Mouse (Mus musculus): ENCODE measurements at regions not wholly inside any gene's neighbourhood (a gene's known extent, or its start where the extent isn't known, plus 50 kb on each side); places are given as distances from the start of the nearest gene placed in this dataset.

DNA sequence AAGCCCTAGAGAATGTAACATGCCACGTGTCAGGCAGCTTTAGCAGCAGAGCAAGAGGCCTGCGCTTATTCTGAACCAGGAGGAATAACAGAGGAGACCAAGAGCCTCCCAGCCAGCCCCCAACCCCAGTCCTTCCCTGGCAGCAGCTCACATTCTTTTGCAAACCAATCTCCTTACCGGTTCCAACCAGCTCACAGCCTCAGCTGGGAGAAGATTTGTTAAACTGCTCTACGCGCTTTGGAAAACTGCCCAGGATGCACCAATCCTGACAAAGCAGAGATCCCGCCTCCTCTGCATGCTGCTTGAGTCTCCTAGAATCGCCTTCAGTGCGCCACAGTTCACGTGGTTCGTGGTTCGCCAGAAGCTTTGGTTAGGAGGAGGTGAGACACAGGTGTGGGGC, 51.8 kb downstream of the Gm9376 start:
- DNase-seq (ENCODE audit: low read depth, low spot score): peak; percentile 8

DNA sequence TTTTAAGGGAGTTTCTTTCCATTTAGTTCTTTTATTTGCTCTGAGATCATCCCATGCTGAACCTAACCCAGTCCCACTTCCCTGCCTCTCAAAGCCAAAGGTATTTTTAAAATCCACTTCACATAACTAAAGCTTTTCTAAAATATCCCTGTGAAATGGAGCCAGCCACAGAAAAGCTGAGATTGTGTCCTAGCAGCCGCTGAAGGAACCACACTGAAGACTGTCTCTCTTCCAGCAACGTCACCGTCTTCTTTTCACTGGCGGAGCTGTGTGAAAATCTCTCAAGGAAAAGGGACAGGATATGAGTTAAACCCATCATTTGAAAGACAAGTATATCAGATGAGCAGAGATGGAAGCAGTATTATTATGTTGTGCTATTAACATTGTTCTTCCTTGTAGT, 53.3 kb downstream of the Gm9376 start:
- no peak for DNase-seq (ENCODE audit: low read depth, low spot score)

DNA sequence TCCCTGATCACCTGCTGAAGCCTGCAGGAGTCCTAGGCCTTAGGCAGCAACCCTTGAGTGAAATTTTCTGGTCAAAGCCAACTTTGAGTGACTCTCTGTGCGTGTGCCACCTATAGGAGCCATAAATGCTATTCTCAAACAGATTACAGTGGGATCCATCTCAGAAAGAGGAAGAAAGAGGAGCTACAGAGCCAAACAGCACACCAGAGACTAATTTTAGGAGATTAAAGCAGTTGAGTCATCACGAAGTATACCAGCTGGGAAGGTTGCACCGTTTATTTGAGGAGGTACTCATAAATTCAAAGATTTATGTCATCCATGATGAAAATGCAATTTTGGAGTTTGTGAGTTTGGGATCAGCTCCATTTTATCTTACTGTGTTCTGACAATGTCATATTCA, 54.3 kb downstream of the Gm9376 start:
- no peak for DNase-seq (ENCODE audit: low read depth, low spot score)

DNA sequence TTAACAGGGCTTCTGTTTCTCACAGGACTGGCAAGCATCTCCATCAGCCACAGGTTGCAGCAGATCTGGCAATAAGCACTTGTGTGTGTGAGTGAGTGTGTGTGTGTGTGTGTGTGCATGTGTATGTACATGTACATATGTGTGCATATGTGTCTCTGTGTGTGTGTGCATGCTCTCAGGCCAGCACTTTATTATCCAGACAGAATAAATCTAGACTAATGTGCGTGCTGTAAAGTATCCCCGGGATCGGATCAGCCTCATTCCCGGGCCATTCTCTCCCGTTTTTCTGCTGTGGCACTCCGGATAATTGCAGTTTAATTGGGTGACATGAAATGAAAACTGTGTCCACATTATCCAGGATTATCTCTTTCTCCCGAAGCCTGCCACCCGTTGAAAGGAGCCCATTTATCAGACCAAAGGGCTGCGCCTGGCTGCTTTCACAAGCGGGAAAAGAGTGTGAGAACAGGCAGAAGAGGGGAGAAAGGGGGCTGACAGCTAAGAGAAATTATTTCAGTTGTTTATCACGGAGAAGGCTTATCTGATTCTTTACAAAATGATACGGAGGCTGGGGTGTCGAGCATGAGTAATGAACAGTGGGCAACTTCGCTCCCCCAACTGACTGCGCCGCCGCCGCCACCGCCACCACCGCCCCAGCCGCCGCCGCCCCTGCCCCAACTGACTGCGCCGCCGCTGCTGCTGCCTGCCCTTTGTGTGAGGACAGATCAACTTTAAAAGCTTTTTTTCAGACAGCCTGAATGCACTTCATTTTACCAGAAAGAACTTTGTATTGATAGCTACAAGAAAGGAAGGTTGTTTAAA, 55.5 kb downstream of the Gm9376 start:
- peak; percentile 41 for DNase-seq (ENCODE audit: low read depth, low spot score)

DNA sequence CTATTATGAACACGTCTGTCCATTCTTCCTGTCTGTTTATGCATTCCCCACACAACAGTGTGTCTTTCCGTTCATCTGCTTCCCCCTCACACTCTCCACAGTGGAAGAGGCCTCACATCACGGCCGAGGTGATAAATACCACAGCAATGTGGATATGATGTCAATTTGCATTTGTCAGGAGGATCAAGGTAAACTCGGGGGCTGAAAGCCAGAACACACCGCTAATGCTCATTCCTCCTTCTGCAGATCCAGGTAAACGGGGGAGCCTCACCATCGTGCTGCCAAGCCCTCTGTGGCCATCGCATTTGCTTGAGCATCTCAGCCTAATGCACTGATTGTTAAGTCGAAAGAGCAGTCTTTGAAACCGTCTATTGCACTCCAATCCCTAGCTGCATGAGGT, 56.1 kb downstream of the Gm9376 start:
- DNase-seq (ENCODE audit: low read depth, low spot score): no peak

DNA sequence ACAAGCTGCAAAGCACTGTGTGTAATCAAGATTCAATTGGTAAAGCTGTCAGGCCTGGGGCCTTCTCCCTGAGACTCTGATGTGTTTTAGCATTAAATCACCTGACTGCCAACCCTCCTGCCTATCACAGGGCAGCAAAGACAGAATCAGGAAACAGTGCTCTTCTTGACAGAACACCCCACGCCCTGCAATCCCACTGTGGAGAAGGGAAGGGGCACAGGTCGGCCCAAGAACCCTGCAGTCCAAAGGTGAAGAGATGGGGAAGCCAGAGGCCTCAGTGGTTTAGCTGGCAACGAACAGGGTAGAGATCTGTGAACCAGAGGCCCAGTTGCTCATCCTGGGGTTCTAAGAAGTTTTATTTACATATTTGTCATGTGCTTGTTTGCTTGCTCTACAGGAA, 71.3 kb downstream of the Gm9376 start:
- DNase-seq (ENCODE audit: low read depth, low spot score): no peak

DNA sequence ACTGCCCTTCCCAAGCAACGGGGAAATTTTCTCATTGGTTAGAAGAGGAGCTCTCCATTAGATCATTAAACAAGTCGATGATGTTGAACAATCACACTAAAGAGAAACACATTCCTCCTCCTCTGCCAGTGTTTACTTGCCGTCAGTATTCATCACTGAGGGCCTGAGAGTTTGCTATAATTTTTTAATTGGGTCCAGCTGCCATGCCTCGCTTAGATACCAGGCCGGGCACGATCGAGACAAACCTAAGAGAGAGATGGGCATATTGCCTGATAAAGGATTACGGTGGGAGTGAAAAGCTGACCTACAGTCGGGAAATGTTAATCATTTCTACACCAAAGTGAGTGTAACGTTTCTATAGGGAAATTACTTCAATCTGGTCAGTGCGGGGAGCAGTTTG, 96.2 kb downstream of the Gm9376 start:
- DNase-seq (ENCODE audit: low read depth, low spot score): no peak

DNA sequence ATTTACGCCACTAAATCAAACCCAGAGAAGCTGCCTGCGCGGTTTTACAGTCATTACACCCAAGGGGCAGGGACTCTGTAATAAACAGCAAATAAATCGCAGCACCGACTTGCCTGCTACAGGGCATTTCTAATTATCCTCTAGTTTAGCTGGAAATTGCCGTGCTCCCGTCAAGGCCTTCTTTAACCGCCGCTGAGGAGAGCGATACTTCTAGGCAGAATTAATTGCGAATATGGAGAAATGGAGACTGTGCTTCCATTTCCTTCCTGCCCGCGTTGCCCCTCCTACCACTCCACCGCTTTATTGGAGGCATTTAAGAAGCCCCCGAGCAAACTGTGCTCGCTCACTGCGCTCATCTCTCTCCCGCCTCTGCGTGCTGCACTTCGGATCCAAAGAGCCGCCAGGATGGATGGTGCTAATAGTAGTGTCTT, 96.6 kb downstream of the Gm9376 start:
- peak; percentile 47 for DNase-seq (ENCODE audit: low read depth, low spot score)

DNA sequence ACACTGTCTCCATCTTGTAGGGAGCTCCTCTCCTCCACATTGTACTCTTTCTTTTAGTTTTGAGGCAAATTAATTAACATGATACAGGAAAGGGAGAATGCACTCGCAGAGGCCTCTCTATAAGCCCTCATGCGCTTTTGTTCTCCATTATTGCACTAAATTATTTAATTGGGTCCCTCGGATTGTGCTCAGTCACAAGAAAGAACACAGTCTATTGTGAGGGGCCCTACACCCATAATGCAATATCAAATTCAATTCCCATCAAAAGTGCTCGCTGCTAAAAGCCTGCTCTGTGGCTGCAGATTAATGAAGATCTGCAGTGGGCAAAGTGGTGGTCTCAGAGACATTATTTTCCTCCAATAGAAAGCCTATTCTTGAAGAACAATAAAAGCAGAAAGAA, 99.8 kb downstream of the Gm9376 start:
- DNase-seq (ENCODE audit: low read depth, low spot score): no peak

DNA sequence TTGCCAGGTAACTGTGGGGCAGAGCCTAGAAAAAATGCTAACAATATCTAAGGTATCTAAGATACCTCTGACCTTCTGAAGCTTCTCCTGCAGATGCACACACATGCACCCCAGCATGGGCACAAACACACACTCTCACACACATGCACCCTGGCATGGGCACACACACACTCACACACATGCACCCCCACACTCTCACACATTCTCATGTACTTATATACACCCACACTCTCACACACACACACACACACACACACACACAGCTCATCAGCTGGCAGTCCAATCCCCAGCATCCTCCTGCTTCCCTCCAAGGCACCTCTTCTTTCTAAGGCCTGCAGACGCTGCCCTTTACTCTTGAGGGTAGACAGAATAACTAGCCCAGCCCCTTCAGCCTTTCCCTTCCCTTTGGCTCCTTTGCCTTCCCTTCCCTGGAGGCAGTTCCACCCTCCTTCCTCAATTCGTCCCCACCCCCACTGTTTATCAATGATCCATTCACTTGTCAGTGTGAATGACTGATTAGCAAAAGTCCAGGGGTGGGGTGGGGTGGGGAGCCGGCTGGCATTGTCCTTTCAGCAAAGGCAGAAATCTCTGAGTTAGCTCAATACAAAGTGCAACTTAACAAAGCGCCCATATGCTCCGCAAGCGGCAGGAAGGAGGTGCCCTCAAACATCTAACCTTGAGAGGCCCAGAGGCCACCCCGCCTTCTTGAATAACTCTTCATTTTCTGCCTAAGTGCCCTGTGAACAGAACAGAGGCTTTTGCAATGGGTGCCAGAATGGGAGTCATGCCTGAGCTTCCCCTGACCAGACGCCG, 102.1 kb downstream of the Gm9376 start:
- DNase-seq (ENCODE audit: low read depth, low spot score): peak; percentile 72

DNA sequence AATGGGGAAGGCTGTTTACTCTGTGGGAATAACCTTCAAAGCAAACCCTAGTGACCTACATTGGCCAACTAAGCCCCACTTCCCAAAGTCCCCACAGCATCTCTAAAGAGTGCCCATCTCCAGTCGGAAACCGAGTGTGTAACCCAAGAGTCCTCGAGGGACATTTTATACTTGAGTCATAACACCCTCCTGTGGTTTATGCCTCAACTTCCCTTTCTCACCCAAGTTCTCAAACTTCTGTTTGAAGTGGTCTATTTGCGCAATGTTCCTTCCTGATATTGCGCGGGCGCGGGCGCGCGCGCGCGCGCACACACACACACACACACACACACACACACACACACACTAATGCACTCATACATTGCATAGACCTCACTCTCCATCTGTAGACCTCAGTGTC, 104.6 kb downstream of the Gm9376 start:
- DNase-seq (ENCODE audit: low read depth, low spot score): no peak

DNA sequence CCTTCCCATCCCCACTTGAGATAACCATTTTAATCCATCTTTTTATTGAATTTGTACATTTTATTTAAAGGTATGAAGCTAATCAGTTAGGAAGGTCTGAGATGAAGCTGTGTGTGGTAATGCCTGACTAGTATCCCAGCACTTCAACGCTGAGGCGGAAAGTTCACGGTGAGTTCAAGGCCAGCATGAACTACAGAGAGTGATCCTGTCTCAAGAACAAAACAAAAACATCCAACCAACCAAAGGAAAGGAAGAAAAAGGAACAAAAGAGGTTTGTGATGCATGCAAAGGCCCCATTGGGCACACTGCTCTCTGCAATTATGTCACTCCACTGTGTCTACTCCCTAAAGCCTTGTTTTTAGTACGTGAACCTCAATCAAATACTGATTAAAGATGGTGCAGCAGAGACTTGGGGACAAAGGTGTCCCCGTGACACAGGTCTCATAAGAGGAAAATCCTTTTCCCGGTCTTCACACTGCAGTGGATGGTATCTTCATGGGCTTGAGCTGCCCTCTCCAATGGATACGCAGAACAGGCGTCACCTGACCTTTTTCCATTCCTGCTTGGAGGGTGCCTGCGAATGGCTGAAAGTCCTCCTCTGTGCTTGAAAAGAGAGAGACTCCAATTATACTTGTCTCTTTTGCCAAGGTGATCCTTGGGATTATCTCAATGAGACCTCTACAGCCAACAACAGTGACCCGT, 108.2 kb downstream of the Gm9376 start:
- DNase-seq (ENCODE audit: low read depth, low spot score): no peak

DNA sequence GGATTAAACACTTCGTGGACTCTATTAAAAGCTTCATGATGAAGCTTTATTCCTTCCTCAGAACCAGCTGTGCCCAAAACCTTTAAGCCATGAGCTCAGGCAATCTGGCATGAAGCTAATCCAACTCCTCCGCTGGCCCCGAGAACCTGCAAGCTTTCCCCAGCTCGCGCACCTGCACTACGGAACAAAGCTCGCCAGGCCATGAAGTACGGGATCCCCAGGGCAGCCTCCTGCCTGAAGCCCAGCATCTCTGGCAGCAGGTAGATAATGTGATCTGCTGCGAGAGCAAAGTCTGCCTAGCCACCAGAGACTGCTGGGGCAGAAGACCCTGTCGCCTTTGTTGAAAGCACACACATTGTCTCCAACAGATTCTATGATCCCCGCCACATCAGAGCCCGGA, 108.9 kb downstream of the Gm9376 start:
- DNase-seq (ENCODE audit: low read depth, low spot score): no peak

DNA sequence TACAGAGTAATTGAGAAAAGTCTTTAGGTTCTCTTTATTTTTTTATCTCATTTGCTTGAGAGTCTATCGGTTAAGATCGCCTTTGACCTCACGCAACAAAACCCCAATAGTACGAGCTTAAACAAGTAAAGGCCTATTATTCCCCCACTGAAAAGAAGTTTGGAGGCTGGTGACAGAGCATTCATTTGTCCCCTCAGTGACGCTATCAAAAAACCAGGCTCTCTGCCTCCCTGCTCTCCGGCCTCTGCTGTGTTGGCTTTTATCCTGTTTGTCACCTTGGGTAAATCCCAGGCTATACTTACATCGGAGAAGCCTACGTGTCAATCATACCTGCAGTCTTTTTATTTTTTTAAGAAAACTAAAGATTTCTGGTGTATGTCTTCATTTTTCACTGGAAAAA, 112.9 kb downstream of the Gm9376 start:
- no peak for DNase-seq (ENCODE audit: low read depth, low spot score)

DNA sequence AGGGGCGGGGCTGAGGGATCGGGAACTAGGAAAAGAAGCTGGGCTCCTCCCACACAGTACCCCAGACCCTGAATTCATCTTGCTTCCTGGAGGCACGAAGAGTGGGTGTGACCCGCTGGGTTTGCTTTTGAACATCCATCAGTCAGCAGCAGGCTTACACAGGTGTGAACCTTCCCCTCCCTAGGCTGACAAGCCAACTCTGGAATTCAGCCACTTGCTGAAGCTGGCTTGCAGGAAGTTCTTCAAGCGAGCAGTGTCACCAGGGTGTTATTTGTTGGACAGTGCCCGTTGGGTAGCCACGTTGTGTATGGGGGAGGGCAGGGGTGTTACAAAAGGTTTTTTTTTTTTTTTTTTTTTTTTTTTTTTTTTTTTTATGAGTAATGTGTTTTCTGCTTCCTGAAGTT, 118.8 kb downstream of the Gm9376 start:
- peak; percentile 43 for DNase-seq (ENCODE audit: low read depth, low spot score)

DNA sequence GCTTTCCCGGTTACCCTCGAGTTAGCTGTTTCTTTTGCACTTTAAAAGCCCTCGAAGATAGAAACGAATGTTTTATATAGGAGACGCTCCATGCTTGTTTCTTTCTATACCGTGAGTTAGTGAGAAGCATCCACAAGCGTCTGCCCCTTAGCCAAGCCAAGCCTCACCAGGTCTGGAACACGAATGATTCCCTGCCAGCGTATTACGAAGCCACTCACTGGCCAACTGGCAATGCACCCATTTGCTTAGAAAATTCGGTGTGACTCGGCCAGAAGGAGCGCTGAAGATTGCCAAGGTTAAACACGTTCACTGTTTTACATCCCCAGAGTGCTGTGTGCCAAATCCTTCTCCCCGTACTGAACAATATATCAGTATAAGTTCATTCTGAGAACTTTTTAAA, 121.3 kb downstream of the Gm9376 start:
- DNase-seq (ENCODE audit: low read depth, low spot score): no peak

DNA sequence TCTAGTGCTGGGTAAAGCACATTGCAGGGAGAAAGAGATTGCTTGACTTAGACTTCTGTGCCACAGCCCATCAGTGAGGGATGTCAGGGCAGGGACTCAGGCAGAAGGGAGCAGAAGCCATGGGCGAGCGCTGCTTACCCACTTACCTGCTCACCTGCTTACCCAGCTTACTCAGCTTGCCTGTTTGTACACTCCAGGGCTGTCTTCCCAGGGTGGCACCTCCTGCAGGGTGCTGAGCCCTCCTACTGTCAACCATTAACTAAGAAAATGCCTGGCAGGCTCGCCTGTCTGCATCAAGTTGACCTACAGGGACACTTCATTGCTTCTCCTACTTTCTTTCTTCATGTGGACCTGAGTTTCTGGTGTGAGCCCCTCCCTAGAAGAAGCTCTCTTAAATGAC, 124.0 kb downstream of the Gm9376 start:
- DNase-seq (ENCODE audit: low read depth, low spot score): no peak

DNA sequence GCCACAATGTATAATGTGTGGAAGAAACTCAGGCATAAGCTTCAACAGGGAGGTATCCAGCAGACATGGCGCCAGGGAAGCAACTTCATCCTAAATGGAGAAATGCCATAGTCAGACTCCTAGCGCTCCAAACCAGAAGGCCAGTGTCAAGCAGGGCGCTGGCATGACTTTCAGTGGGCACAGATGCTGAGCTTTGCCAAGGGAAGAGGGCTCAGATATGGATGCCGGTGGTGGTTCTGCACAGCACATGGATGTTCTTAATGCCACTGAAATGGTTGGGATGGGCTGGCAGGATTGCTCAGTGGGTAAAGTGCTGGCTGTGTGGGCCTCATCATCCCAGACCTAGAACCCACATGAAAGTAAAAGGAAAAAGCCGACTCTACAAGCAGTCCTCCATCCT, 124.8 kb downstream of the Gm9376 start:
- no peak for DNase-seq (ENCODE audit: low read depth, low spot score)

DNA sequence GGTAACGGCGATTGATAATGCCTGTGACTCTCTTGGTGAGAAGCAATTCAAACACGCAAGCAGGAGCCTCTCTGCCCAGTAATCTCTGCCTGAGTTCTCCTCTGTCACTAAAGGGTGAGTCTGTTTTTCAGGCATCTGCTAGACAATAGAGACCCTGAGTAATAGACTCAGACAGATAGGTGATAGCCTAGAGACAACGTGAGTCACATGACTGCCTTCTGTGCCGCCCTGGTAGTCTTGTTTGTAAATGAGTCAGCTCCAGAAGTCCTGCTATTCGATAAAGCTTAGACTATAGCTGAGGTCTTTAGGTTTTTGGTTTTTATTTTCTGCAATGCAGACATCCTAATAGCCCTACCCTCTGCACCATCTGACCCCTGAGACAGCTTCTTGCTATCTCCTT, 126.9 kb downstream of the Gm9376 start:
- no peak for DNase-seq (ENCODE audit: low read depth, low spot score)

DNA sequence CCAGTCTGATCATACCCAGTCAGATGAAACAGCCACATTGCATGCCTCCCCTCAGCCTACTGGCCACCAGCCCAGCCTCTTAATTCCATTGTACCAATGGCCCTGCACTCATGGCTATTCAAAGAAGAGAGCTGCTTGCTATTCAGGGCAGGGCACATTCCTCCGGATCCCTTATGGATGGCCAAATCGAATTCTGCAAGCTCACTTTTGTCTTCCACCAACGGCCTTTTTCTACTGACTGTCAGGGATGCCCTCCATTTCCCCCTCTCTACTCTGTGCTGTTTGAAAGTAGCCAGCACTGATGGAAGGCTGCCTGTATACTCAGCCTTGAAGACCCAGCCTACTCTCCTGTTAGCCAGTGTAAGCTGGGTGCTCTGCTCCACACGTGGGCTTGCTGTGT, 147.5 kb downstream of the Gm9376 start:
- DNase-seq (ENCODE audit: low read depth, low spot score): no peak

DNA sequence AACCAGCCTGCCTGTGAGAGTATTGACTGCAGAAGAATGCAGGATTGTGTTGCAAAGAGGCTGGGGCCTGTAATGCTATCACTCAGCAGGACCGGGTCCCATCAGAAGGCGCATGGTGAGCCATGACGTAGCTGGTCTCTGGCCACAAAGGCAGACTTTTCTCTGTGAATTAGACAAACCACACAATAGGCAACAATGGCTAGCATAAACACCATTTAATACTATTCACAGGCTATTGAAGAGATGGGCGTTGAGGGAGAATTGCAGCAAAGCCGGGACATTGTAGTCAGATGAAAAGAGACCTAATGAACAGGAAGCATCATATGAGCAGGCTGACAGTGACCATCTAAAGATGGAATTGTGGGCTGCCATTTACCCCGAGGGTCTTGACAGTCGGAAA, 149.4 kb downstream of the Gm9376 start:
- DNase-seq (ENCODE audit: low read depth, low spot score): peak; percentile 66

DNA sequence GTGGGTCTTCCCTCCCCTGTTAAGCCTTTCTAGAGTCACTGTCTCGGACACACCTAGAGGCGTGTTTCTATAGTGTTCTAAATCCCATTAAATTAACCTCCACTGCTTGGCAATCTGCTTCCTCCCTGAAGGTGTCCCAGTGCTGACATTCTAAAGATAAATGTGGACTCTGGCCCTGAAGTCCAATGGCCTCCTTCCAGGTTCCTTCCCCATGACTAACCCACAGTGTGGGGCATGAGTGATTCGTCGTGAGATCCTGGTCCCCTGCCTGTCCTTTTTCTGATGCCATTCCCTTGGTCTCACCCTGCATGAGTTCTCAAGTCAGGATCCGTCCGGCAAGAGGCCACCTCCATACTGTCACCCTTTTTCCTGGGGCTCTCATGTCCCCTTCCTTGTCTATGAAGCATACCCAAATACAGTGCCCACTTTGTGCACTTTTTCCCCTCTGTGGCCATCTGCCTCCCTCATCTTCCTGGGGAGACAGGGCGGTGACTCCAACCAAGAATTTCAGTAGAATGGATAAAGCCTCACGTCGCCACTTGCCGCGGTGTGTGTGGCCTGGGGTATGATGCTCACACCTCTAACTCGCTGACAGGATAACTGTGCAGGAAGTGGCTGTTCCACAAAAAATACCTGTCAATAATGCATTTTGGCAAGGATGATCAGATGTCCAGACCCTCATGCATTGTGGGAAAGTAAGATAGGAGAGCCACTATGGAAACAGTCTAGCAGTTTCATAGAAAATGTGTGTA, 152.9 kb downstream of the Gm9376 start:
- DNase-seq (ENCODE audit: low read depth, low spot score): no peak
